Comparison of ENCODE assay signal across 16 mouse cellular contexts in the genomic region with DNA sequence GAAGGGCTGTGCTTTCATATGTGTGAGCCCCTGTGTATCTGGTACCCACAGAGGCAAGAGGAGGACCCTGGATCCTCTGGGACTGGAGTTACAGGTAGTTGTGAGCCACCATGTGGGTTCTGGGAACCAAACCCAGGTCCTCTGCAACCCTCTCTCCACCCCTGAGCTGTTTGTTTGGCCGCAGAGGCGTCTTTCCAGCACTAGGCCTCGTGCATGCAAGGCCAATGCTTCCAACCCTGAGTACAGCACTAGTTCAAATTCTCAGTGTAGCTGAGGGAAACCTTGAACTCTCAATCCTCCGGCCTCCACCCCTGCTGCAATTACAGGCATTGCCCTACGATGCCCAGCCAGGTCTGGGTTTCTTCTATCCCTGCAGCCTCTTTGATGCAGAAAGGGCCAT. TPM values are rescaled to one million over a fixed set of nuclear protein-coding genes. Genes with fewer than 3 reads are reported as not detected.
"Had no signal": no experiment of that assay in that cellular context is flagged by ENCODE, and none has a peak within 500 bp of the region (broad histone marks: within the 10 kb centered on the region; RNA-seq: fewer than 3 reads in every experiment).

No protein-coding gene starts in this region.

- H3K4me3 ChIP-seq: limb, embryonic 15.5 days; liver, embryonic 12.5 days; midbrain, embryonic 10.5 days; neural tube, embryonic 12.5 days had no signal

- H3K27ac ChIP-seq: liver, embryonic 12.5 days; neural tube, embryonic 12.5 days had no signal

- H3K4me2 ChIP-seq: limb, embryonic 15.5 days; liver, embryonic 12.5 days; lung, embryonic 14.5 days; neural tube, embryonic 12.5 days had no signal

- H3K9me3 ChIP-seq: limb, embryonic 15.5 days; liver, embryonic 12.5 days had no signal

- H3K36me3 ChIP-seq: liver, embryonic 12.5 days had no signal

- H3K9ac ChIP-seq: limb, embryonic 15.5 days; liver, embryonic 12.5 days; lung, embryonic 14.5 days; neural tube, embryonic 12.5 days had no signal

- H3K4me1 ChIP-seq: midbrain, embryonic 10.5 days; neural tube, embryonic 12.5 days had no signal

- DNase-seq: lung, postnatal 10 days; lung, postnatal 4 days; thymus, adult 2 months; thymus, postnatal 25 days had no signal

- ATAC-seq: liver, embryonic 12.5 days had no signal

- H3K27me3 ChIP-seq: neural tube, embryonic 12.5 days had no signal

RNA-seq across cellular contexts. Expression of a gene that starts 23.4 kb away (rescaled TPM):
- total RNA-seq: layer of hippocampus, adult 8-10 months; layer of hippocampus, postnatal 14 days had no signal
- polyA plus RNA-seq: limb, embryonic 11.5 days; liver, embryonic 12.5 days; liver, embryonic 16.5 days; lung, embryonic 14.5 days; midbrain, embryonic 10.5 days; midbrain, embryonic 14.5 days; neural tube, embryonic 12.5 days had no signal

RNA-seq across cellular contexts. Expression of a gene that starts 53.1 kb away (rescaled TPM):
- total RNA-seq: megakaryocyte, adult 5-6 weeks; neutrophil, adult 5-6 weeks had no signal
